Mouse (Mus musculus) gastrocnemius, postnatal 25 days (tissue): ENCODE measurements at regions not wholly inside any gene's neighbourhood (a gene's known extent, or its start where the extent isn't known, plus 50 kb on each side); places are given as distances from the start of the nearest gene placed in this dataset.

ENCODE experiments used
- DNase-seq: peaks from one replicate; pipeline ENCODE4 v3.0.0; 2022

DNA sequence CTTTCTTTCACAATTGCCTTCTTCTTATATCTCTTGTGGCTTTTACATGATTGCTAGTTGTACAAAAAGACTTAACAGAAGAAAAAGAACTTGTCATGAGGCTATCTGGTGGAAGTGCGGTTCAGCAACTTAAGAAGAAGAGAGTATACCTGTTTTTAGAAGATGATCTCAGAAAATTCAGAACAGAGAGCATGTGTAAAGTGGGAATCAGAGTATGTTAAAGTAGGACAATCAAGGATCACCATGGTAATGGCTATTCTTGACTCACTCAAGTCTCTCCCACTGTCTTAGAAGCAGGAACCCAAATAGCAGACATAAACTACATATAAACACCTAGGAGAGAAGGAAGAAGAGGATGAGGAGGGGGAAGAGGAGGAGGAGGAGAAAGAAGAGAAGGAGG, 857.9 kb upstream of the Nr2f1 start:
- no peak for DNase-seq

DNA sequence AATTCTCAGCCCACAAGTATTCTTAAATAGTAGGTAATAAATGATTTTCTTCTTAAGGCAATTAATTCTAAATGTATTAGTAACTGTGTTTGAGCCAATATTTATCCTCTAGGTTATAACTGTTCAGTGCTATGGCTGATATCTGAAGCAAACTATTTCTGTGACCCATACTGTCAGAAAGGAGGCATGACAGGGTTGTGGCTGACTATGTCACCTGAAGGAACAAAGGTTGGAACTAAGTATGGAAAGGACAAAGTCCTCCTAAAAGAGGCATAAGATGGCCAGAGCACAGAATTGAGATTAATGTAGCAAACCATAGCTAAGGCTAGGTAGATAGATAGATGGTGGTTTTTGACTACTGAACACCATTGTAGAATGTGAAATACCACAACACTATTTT, 854.9 kb upstream of the Nr2f1 start:
- no peak for DNase-seq

DNA sequence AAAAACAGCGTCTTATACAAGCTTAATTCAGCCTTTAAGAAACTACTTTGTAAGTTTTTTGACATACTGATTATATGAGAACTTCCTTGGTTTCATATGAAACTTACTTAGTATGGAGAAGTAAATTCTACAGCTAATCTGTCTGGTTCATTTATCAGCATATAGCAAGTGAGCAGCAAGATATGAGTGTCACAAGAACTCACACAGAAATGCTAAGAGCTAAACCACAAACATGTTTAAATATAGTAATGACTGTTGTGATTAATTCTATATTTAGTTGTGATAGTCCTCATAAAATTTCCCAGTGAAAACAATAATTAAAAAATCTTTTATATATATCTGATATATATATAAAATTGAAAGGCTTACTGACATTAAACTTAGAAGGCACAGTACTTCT, 853.9 kb upstream of the Nr2f1 start:
- no peak for DNase-seq

DNA sequence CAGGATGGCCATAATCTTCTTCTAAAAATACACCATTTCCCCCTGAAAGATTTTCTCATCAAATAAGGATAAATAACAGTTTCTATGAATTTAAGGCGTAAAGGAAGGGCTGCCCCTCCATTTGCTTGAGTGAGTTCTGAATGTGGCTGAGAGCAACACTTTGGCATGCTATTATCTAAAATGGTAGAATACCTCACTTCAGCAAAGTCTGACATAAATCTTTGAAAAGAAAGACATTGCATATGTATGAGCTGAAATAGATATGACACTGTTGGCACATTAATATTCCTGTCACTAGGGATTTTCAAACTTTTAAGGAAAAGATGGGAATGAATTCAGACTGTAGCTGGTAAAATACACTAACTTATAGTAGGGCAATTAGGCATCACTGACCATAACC, 847.7 kb upstream of the Nr2f1 start:
- DNase-seq, result no peak

DNA sequence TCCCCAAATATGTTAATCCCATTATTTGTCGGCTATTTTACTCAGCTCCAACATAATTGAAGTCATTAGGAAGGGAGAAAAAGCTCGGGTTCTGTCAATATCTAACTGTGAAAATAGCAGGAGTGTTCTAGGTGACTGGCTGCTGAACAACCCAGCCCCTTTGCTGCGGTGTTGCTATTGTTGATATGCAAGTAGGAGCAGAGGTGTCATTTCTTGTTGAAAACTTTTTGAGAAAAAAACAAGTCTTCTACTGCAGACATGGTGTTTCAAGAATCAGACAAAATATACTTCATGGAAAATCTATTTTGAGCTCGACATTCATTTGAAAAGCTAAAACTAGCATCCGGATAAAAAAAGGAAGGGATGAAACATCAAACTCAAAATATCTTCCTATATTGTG, 845.1 kb upstream of the Nr2f1 start:
- DNase-seq, result no peak

DNA sequence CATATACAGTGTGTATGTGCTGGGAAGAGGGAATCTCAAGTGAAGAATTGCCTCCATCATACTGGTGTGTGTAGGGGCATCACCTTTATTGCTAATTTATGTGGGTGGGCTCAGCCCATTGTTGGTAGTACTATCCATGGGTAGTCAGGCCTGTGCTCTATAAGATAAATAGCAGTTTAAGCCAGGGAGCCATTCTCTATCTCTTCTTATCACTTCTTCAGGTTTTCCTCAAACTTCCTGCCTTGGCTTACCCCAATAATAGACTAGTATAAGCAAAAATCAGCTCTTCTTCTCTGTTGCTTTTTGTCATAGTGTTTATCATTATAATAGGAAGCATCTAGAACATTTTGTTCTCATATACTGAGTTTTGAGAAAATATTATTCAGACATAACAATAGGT, 838.3 kb upstream of the Nr2f1 start:
- no peak for DNase-seq

DNA sequence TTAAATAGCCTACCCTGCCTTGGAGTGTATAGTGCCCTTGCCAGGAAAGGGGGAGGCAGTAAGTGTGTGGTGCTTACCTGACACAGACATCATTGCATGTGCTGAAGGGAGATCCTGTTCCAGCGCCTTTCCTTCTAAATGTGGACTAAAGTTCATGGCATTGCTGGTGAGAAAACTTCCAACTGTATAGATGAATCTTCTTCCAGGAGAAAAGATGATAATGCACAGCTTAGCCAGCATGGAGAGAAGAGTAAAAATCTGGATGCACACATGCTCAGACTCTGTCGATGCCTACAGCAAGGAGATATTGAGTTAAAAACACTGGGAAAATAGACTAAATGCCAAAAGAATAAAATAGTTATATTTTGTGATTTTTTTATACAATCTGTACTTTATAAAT, 835.7 kb upstream of the Nr2f1 start:
- DNase-seq, result no peak

DNA sequence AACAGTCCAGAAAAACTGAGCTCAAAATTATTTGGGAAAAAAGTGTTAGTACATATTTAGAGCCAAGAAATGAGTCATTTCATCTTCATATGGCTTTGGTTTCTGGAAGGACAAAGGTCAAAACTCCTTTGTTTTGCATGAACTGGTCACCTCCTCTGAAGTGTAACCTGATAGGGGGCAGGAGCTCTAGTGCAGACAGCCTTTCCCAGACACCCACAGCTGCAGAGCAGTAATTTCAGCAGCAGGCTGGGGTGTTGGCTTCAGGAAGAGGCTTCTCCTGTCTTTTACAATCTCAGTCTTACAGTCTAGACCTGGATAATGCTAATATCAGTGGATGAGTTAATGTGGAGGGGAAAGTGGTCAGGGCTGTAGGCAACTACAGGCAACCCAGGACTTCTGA, 830.4 kb upstream of the Nr2f1 start:
- no peak for DNase-seq

DNA sequence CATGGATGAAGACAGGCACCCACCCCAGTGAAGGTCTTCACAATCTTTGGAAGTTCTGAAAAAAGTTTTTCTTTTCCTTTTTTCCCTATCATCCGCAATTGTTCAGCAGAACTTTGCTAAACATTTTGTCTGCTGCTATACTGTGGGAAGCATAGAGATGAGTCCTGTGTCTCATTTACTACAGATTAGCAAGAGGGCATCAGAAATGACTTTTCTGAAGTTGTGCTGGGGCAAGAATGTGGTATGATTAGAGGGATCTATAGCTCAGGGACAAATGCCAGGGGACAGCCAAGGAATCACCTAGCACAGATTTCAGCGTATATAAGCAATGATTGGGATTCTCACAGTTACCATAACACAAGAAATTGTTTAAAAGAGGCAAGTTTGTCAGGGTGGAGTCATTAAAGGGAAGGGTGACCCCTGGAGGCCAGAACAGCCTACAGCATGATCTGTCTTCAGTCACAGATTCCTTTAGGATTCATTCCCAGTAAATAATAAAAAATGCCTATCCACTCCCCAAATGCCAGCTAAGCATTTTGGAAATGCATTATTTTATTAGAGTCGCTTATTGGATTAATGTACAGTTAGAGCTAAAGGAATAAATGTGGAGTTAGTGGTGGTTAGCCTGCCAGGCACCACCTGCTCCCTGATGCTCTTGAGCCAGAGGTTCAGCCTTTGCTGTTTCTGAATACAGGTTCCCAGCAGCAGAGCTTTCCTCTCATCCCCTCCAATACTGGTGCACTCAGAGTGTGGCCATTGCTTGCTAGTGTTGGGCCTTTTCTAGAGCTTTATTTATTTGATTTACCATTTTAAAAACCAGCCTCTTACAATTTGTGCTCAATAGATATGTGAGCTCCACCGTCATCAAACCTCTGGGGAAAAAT, 828.6 kb upstream of the Nr2f1 start:
- no peak for DNase-seq

DNA sequence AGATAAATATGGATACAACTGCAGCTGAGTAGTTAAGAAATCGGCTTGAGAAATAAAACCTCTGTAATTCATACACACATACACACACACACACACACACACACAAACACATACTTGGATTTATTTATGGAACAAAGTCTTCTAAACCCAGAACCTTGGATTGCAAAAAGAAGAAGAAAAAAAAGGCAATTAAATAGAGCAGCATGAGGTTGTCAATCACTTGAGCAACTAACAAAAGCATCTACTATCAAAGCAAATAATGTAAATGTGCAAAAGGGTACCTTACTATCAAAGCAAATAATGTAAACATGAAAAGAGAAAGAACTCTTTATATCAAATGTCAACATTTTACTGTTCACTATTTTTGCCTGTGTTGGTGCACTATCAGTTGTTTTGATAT, 826.1 kb upstream of the Nr2f1 start:
- DNase-seq, result no peak

DNA sequence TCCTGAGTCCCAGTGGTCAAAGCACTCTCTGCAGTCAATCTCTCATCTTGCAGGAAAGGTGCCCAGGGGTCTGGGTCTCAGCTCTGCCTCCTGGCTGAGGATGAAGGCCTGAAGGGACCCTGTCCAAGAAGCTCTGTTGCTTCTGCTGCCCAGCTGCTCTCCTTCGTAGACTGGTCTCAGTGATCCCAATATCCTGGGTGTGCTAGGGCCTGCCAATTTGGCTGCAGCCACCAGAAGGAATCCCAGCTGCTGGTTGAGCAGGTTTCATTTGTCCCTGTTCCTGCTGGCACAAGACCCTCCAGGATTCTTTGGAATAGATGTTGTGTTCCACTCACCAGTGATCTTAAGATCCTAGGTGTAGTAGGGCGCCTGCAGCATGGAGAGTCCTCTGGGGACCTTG, 818.5 kb upstream of the Nr2f1 start:
- DNase-seq, result peak; percentile 6

DNA sequence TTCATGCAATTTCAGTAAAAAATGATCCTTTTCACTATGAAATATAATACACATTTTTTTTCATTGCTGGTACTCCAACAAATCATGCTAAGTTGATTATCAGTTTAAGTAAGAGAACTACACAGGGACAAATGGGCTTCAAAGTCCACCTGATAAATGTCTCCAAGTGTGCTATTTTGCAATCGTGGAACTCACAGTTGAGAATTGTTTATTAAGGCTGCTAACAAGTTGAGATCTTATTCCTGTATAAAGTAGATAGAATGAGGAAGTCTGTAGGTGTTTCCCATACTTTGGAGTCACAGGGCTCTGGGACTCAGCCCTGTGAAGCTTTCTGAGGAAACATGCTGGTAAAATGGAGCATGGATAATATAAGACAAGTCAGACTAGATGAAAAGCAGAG, 803.8 kb upstream of the Nr2f1 start:
- no peak for DNase-seq

DNA sequence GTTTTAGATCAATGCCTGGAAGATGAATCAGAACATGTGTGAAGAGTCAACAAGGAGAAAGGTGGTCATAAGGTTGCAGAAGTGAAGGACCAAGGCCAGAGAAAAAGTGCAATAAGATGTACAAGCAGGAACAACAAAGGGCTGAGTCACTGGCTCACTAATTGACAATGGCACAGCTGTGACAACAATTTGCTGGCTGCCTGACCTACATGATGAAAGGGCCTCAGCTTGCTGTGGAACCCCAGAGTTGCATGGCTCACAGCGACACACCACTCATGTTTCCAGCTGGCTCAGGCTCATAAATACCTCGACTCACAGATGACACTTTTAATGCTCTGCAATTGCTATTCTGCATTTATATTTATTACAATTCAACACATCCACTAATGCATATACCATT, 799.3 kb upstream of the Nr2f1 start:
- DNase-seq, result no peak

DNA sequence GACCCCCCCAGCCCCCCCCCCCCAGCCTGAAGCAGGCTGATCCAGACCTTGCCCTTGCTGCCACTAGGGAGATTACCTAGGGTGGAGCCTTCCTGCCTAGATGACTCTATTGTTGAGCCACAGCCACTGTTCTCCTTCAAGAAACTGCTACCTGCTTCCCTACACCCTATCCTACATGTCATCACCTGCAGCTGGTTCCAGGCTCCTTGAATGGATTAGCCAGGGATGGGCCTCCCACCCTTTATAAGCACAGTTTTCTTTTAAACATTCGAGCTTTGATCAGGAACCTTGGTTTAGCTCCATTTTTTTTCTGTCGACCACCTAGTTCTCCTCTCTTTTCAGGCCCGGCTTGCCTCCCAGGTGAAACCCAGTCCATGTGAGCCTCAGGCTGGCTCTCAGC, 792.8 kb upstream of the Nr2f1 start:
- DNase-seq, result no peak

DNA sequence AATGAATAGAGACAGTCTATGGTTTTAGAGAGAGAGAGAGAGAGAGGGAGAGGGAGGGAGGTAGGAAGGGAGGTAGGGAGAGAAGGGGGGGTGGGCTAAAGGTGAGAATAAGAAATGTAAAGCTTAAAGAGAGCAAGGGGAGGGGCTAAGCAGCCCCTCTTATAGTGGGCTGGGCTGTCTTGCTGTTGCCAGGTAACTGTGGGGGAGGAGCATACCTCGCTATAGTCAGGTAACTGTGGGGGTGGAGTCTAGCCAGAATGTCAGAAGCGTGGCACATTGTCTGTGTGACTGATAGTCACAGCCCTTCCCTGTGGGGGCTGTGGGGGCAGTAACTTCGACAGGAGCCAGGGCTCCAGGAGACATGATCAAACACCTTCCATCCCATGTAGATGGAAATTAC, 786.4 kb upstream of the Nr2f1 start:
- DNase-seq, result no peak

DNA sequence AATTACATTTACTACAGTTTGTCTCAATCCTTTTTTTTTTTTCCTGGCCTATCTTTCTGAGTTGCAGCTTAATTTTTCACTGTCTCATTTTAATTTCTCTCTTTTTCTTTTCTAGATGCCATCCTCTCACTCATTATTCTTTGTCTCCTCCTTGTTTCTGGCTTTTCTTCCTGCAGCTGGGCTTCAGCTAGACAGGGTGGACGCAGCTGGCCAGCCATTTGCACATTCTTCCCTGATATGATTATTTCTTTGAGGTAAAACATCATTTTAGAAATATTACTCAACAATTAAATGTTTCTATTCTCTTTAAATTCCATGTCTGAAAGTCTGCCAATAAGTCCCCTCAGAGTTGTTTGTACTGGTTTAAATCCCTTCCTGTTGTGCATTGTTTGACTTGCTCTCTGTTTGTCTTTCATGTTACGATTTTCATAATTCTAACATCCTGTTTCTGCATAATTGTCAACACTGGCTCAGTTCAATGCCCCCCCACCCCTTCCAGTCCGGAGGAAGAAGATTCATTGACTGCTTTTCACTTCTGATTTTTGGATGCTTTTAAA, 777.7 kb upstream of the Nr2f1 start:
- DNase-seq, result no peak

DNA sequence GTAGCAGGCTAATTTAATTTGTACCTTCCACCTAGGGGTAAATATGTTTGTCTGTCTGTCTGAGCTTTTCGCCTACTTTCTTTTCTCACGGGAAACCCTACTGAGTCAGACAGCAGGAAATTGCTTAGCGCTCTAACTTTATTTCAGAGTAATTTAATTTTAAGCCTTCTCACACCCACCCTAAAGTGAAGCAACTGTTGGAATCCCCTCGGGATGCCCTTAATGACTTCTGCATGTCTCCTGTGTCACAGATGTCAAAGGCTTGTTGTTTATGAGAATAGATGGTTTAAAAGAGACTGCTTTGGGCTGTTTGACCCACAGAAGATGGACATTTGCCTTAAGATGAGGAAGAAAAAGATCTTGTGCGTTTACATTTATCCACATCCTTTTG, 738.8 kb upstream of the Nr2f1 start:
- no peak for DNase-seq

DNA sequence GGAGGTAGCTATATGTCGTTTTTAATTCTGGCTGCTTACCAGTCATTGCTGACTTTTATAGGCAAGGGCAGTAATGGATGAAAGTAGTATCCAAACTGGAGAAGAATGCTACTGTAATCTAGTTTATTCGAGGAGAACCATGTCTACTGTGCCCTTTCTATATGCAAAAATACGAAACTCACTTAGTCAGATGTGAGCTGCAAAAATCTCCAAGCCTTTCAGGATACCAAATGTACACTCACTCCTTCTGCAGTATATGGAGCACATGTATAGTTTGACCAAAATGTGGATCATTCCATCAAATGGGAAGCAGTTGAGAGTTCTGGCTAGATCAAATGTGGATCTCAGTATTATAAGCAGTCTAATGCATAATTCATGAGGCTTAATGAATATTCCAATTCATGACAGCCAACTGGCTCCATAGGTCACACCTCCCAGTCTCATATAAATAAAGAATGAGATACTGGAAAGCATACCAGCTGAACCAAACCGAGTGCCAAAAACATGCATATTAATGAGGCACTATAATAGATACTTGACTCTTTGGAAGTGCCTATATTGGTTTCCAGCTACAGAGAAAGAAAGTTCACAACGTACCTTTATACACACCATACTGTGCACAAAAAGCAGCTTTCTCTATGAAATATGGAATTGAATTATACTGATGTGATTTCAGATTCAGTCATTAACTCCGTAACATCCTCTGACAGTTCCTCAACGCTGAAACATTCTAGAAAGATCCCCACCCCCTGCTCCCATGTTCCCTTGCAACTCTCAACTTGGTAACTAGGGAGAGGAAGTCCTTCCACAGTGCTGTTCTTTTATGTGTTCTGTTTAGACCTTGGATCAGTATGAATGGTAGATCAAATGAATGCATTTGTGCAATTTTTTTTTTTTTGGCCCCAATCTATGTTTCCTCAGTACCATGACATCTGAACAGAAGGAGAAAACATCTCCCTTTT, 738.1 kb upstream of the Nr2f1 start:
- no peak for DNase-seq

DNA sequence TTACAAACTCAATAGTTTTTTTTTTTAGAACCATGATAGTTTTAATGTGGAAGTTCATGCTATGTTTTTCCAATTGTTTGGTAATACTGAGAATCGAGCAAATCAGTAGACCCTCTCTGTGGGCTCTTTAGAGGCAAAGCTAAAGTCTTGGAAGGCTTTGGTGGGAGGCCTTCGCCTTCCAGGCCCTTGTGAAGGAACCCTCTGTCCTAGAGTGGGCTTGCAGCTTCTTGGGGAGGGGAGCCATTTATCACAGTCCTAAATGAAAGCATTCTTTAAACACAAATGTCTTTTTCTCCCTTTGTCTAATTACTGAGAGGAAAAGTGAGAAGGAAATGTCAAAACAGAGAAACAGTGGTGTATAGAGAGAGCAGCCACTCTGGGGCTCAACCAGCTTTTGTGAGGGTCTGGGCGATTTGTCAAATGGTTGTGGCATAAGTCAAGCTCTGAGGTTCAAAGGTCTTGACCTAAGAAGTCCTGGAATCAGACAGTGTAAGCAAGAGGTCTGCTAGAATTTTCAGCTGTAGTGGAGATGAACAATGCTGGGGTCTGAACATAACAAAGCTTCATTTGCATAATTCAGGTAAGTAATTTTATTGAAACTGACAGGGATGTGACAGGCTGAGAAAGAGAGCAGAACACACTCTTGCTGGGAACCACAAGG, 736.6 kb upstream of the Nr2f1 start:
- no peak for DNase-seq

DNA sequence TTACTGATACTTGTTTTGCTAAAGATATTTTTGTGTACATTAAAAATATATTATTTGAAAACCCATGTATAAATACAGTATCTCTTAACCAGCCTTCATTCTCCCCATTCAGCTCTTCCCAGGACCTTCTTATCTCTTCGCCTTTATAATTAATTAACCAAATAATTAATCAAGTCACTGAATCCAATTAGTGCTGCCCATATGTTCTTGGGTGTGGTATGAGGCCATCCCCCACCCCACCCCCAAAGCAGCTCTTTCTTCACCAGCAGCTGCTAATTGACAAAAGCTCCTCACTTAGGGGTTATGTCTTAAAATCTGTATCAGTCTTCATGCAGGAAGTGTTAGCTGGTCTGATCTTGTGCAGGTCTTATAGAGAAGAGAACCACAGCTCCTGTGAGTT, 728.8 kb upstream of the Nr2f1 start:
- no peak for DNase-seq

DNA sequence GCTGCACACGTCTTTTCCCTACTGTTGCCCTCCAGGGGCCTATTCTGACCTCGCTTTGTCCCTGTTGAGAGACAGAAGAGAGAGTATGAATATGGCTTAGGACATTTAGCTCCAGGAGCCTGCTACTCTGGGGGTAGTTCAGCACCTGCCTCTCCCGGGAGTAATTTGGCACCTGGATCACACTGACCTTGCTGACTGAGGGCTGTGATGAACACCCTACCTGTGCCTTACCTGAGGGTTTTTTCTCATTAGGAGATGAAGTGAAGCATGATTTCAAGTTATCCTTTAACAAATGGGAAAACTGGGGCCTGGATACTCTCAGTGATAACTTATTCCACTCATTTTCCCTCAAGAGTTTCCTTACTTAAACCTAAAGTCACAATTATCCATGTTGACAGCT, 721.2 kb upstream of the Nr2f1 start:
- no peak for DNase-seq

DNA sequence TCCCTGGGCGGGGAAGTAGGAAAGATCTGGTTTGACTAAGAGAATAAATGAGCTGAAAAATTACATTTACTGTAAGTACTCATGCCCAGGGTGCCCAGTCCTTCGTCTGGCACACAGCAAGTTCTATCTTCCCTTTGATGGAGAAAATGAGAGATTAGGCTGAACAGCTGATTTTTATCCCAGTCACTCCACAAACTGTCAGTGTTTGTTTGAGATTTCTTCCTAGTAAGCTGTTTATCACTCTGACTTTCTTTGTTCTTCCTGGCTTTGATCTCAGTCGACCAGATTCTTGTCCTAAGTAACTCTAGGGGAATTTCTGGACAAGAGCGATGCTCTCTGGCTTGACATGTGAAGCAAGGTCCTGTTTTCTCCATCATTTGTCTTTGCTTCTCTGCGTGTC, 710.3 kb upstream of the Nr2f1 start:
- no peak for DNase-seq

DNA sequence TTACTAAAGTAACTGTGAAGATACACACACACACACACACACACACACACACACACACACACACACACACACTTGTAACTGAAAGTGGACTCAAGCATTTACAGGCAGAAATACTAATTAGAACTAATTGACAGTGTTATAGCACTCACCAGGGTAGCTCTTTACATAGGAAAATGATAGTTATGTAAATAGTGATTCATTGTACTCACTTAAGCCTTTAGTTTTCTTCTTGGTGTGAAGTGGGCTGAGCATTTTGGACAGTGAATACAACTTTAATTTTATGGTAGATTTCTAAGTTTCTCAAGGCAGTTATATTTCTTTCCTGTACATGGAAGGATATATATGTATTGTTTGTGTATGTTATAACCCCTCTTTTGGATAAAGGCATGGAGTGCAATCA, 704.5 kb upstream of the Nr2f1 start:
- DNase-seq, result no peak
